Mouse (Mus musculus): ENCODE results near the gene Gpr160. TPM values are rescaled to one million over a fixed set of nuclear protein-coding genes. Genes with fewer than 3 reads are reported as not detected.

The Gpr160 gene
- polyA plus RNA-seq, 1 experiment from 2014 or later = 2.5 TPM

DNA sequence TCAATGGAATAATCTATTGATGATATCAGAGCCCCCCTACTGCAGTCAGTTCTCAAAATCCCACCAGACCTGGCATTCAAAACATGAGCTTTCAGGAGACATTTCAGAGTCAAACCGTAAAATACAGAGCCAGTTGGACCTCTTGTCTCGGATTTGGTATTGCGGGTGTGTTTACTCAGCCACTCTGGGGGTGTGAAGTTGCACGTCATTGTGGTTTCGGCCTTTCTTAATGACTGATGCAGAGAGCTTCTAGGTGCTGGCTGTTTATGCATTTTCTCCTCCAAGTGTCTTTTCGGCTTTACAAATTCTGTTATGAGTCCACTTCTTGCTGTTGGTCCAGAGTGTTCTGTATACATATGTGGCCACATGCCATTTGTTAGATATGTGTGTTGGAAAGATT, 21.0 kb downstream of the Gpr160 start:
- no peak for ATAC-seq (replicated peaks; ENCODE audit: extremely low read depth, insufficient read depth, low FRiP score)
- H3K27me3 ChIP-seq (ENCODE audit: control insufficient read depth, insufficient read depth, low read length) = no peaks in the 10 kb centered on the region
- WGBS = 84% methylated on average over 6 of the region's 6 CpGs
- H3K9me3 ChIP-seq (replicated peaks; ENCODE audit: control insufficient read depth, low read length) = no peaks in the 10 kb centered on the region
- no peak overlapping the region for H3K4me2 ChIP-seq (ENCODE audit: low read depth, low read length)
- H3K27ac ChIP-seq (ENCODE audit: low read length) = no peak overlapping the region
- no peak overlapping the region for H3K9ac ChIP-seq (ENCODE audit: low read length)
- no peak overlapping the region for H3K4me3 ChIP-seq (ENCODE audit: low read length)
- H3K36me3 ChIP-seq (ENCODE audit: control insufficient read depth, insufficient read depth) = no peaks in the 10 kb centered on the region
- no peaks in the 10 kb centered on the region for H3K4me1 ChIP-seq (ENCODE audit: control insufficient read depth, insufficient read depth, low read length)

- H3K36me3 ChIP-seq (ENCODE audit: control insufficient read depth, insufficient read depth) = no peaks in the 10 kb centered on the region
- 85% methylated on average over 3 of the region's 3 CpGs for WGBS
- H3K9ac ChIP-seq (ENCODE audit: low read length) = no peak overlapping the region
- H3K4me3 ChIP-seq (ENCODE audit: low read length) = no peak overlapping the region
- no peak for ATAC-seq (replicated peaks; ENCODE audit: extremely low read depth, insufficient read depth, low FRiP score)
- no peak overlapping the region for H3K4me2 ChIP-seq (ENCODE audit: low read depth, low read length)
- H3K4me1 ChIP-seq (ENCODE audit: control insufficient read depth, insufficient read depth, low read length) = no peaks in the 10 kb centered on the region
- no peaks in the 10 kb centered on the region for H3K9me3 ChIP-seq (replicated peaks; ENCODE audit: control insufficient read depth, low read length)
- H3K27ac ChIP-seq (ENCODE audit: low read length) = no peak overlapping the region
- no peaks in the 10 kb centered on the region for H3K27me3 ChIP-seq (ENCODE audit: control insufficient read depth, insufficient read depth, low read length)
These were observed 31.7 kb downstream of the Gpr160 start for GRCm38 (mm10) chr3:30887449-30887848.

- no peak overlapping the region for H3K4me3 ChIP-seq (ENCODE audit: low read length)
- 32% methylated on average over 1 of the region's 1 CpGs for WGBS
- no peak overlapping the region for H3K27ac ChIP-seq (ENCODE audit: low read length)
- no peak overlapping the region for H3K4me2 ChIP-seq (ENCODE audit: low read depth, low read length)
- H3K36me3 ChIP-seq (ENCODE audit: control insufficient read depth, insufficient read depth) = 0 out of 2 replicates have a peak, but pooled peaks cover under 1% of the 10 kb centered on the region
- H3K9ac ChIP-seq (ENCODE audit: low read length) = no peak overlapping the region
- no peaks in the 10 kb centered on the region for H3K9me3 ChIP-seq (replicated peaks; ENCODE audit: control insufficient read depth, low read length)
- H3K4me1 ChIP-seq (ENCODE audit: control insufficient read depth, insufficient read depth, low read length) = no peaks in the 10 kb centered on the region
- H3K27me3 ChIP-seq (ENCODE audit: control insufficient read depth, insufficient read depth, low read length) = no peaks in the 10 kb centered on the region
- ATAC-seq (replicated peaks; ENCODE audit: extremely low read depth, insufficient read depth, low FRiP score) = no peak
These were observed 33.3 kb downstream of the Gpr160 start for GRCm38 (mm10) chr3:30889014-30889413.

- no peak for ATAC-seq (replicated peaks; ENCODE audit: extremely low read depth, insufficient read depth, low FRiP score)
- H3K9ac ChIP-seq (ENCODE audit: low read length) = no peak overlapping the region
- H3K9me3 ChIP-seq (replicated peaks; ENCODE audit: control insufficient read depth, low read length) = no peaks in the 10 kb centered on the region
- H3K27me3 ChIP-seq (ENCODE audit: control insufficient read depth, insufficient read depth, low read length) = no peaks in the 10 kb centered on the region
- H3K4me3 ChIP-seq (ENCODE audit: low read length) = no peak overlapping the region
- no peak overlapping the region for H3K27ac ChIP-seq (ENCODE audit: low read length)
- no peak overlapping the region for H3K4me2 ChIP-seq (ENCODE audit: low read depth, low read length)
- 0 out of 2 replicates have a peak, but pooled peaks cover 2% of the 10 kb centered on the region for H3K4me1 ChIP-seq (ENCODE audit: control insufficient read depth, insufficient read depth, low read length)
- H3K36me3 ChIP-seq (ENCODE audit: control insufficient read depth, insufficient read depth) = peaks cover 6% of the 10 kb centered on the region
- 75% methylated on average over 5 of the region's 5 CpGs for WGBS
These were observed 41.0 kb downstream of the Gpr160 start for GRCm38 (mm10) chr3:30896721-30897120.

GRCm38 (mm10) chr3:30899407-30899806, 43.7 kb downstream of the Gpr160 start:
- ATAC-seq (replicated peaks; ENCODE audit: extremely low read depth, insufficient read depth, low FRiP score) = no peak
- WGBS = 94% methylated on average over 8 of the region's 8 CpGs
- Histone ChIP-seq H3K27ac (ENCODE audit: low read length) (no peak overlapping the region), H3K4me3 (ENCODE audit: low read length) (no peak overlapping the region), H3K27me3 (ENCODE audit: control insufficient read depth, insufficient read depth, low read length) (no peaks in the 10 kb centered on the region), H3K9ac (ENCODE audit: low read length) (no peak overlapping the region), H3K36me3 (ENCODE audit: control insufficient read depth, insufficient read depth) (peaks cover 14% of the 10 kb centered on the region), H3K4me1 (ENCODE audit: control insufficient read depth, insufficient read depth, low read length) (0 out of 2 replicates have a peak, but pooled peaks cover 2% of the 10 kb centered on the region), H3K9me3 (replicated peaks; ENCODE audit: control insufficient read depth, low read length) (no peaks in the 10 kb centered on the region), H3K4me2 (ENCODE audit: low read depth, low read length) (no peak overlapping the region)

DNA sequence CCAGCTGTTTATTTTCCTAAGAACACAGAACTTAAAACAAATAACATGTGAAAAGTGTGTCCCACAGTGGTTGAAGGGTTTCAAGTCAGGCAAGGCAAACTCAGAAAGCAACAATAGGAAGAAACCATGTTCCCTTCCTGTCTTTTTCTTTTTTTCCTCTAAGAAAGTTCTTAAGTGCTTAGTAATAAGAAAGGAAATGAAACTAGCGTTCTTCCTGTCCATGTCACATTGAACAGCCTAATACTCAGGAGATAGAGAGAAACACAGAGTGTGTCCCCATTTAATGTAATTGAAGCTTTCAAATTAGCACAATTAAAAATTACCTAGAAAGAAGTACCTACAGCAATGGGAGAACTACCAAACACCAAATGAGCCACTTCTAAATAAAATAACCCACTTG, 48.9 kb downstream of the Gpr160 start:
- Histone ChIP-seq H3K4me1 (ENCODE audit: control insufficient read depth, insufficient read depth, low read length) (no peaks in the 10 kb centered on the region), H3K4me3 (ENCODE audit: low read length) (no peak overlapping the region), H3K9me3 (replicated peaks; ENCODE audit: control insufficient read depth, low read length) (no peaks in the 10 kb centered on the region), H3K27me3 (ENCODE audit: control insufficient read depth, insufficient read depth, low read length) (no peaks in the 10 kb centered on the region), H3K36me3 (ENCODE audit: control insufficient read depth, insufficient read depth) (peaks cover 30% of the 10 kb centered on the region), H3K27ac (ENCODE audit: low read length) (no peak overlapping the region), H3K4me2 (ENCODE audit: low read depth, low read length) (no peak overlapping the region), H3K9ac (ENCODE audit: low read length) (no peak overlapping the region)
- 72% methylated on average over 1 of the region's 1 CpGs for WGBS
- ATAC-seq (replicated peaks; ENCODE audit: extremely low read depth, insufficient read depth, low FRiP score) = no peak

- 62% methylated on average over 4 of the region's 4 CpGs for WGBS
- H3K9me3 ChIP-seq (replicated peaks; ENCODE audit: control insufficient read depth, low read length) = peaks cover 4% of the 10 kb centered on the region
- H3K4me3 ChIP-seq (ENCODE audit: low read length) = no peak overlapping the region
- no peak overlapping the region for H3K4me2 ChIP-seq (ENCODE audit: low read depth, low read length)
- peaks cover 51% of the 10 kb centered on the region for H3K36me3 ChIP-seq (ENCODE audit: control insufficient read depth, insufficient read depth)
- H3K4me1 ChIP-seq (ENCODE audit: control insufficient read depth, insufficient read depth, low read length) = no peaks in the 10 kb centered on the region
- no peaks in the 10 kb centered on the region for H3K27me3 ChIP-seq (ENCODE audit: control insufficient read depth, insufficient read depth, low read length)
- no peak overlapping the region for H3K9ac ChIP-seq (ENCODE audit: low read length)
- no peak for ATAC-seq (replicated peaks; ENCODE audit: extremely low read depth, insufficient read depth, low FRiP score)
- H3K27ac ChIP-seq (ENCODE audit: low read length) = no peak overlapping the region
These were observed 61.4 kb downstream of the Gpr160 start for GRCm38 (mm10) chr3:30917160-30917559.

DNA sequence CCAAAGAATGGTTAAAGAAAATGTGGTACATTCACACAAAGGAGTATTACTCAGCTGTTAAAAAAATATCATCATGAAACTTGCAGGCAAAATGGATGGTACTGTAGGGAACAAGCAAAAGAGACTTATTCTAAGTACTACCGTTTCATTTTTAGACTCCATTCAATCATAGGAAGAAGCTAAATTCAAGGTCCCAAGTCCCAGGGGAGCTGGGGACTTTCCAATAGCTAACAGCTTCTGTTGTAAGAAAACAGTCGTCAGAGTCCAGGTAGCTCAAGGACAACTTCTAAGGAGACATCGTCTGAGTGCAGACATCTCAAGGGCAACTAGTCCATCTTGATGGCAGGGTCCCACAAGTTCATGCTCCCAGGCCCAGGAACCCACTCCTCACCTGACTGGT, 71.9 kb downstream of the Gpr160 start:
- no peaks in the 10 kb centered on the region for H3K4me1 ChIP-seq (ENCODE audit: control insufficient read depth, insufficient read depth, low read length)
- WGBS = 92% methylated on average over 3 of the region's 3 CpGs
- no peak for ATAC-seq (replicated peaks; ENCODE audit: extremely low read depth, insufficient read depth, low FRiP score)
- no peak overlapping the region for H3K27ac ChIP-seq (ENCODE audit: low read length)
- no peaks in the 10 kb centered on the region for H3K9me3 ChIP-seq (replicated peaks; ENCODE audit: control insufficient read depth, low read length)
- no peaks in the 10 kb centered on the region for H3K27me3 ChIP-seq (ENCODE audit: control insufficient read depth, insufficient read depth, low read length)
- H3K4me2 ChIP-seq (ENCODE audit: low read depth, low read length) = no peak overlapping the region
- no peak overlapping the region for H3K4me3 ChIP-seq (ENCODE audit: low read length)
- H3K36me3 ChIP-seq (ENCODE audit: control insufficient read depth, insufficient read depth) = peaks cover 22% of the 10 kb centered on the region
- H3K9ac ChIP-seq (ENCODE audit: low read length) = no peak overlapping the region

DNA sequence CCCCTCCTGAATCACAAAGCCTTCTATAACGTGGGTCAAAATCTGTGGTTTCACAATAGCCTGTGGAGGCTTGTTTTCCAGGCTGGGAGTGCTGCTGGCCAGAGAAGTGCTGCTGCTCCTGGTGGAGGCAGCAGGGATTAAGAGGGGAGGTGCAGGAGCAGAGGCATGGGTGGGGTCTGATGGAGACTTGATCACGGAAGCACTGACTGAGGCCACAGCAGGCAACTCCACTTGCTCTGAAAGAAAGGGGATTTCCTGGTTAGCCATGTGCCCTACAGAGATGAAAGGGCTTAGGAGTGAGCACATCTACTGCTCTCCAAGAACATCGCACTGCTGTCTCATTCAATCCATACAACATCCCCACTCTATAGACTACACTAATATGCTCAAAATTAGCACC, 74.1 kb downstream of the Gpr160 start:
- peak; percentile 32; the same call in 1 of the 2 replicates for ATAC-seq (replicated peaks; ENCODE audit: extremely low read depth, insufficient read depth, low FRiP score)
- no peaks in the 10 kb centered on the region for H3K27me3 ChIP-seq (ENCODE audit: control insufficient read depth, insufficient read depth, low read length)
- H3K4me2 ChIP-seq (ENCODE audit: low read depth, low read length) = no peak overlapping the region
- H3K4me3 ChIP-seq (ENCODE audit: low read length) = no peak overlapping the region
- no peaks in the 10 kb centered on the region for H3K4me1 ChIP-seq (ENCODE audit: control insufficient read depth, insufficient read depth, low read length)
- H3K36me3 ChIP-seq (ENCODE audit: control insufficient read depth, insufficient read depth) = peaks cover 22% of the 10 kb centered on the region
- no peak overlapping the region for H3K27ac ChIP-seq (ENCODE audit: low read length)
- H3K9me3 ChIP-seq (replicated peaks; ENCODE audit: control insufficient read depth, low read length) = no peaks in the 10 kb centered on the region
- no peak overlapping the region for H3K9ac ChIP-seq (ENCODE audit: low read length)
- WGBS = 61% methylated on average over 3 of the region's 3 CpGs

DNA sequence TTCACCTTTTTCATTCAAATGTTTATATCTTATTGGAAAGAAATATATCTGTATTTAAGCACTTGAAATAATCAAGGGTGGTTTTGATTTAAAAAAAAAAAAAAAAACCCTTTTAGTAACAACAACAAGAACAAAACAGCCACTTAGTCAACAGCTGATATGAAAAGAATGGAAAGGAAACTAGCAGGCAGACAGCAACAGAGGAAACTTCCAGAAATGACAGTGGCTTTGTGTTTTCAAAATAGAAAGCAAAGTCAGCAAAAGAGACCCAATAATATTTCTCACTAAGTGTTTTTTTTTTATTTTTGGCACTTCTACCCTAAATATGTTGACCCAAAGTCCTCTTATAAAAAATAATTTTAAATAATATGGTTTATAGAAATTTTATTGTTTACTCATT, 78.6 kb downstream of the Gpr160 start:
- Histone ChIP-seq H3K27me3 (ENCODE audit: control insufficient read depth, insufficient read depth, low read length) (no peaks in the 10 kb centered on the region), H3K36me3 (ENCODE audit: control insufficient read depth, insufficient read depth) (peaks cover 26% of the 10 kb centered on the region), H3K27ac (ENCODE audit: low read length) (no peak overlapping the region), H3K9ac (ENCODE audit: low read length) (no peak overlapping the region), H3K4me2 (ENCODE audit: low read depth, low read length) (no peak overlapping the region), H3K9me3 (replicated peaks; ENCODE audit: control insufficient read depth, low read length) (no peaks in the 10 kb centered on the region), H3K4me1 (ENCODE audit: control insufficient read depth, insufficient read depth, low read length) (no peaks in the 10 kb centered on the region), H3K4me3 (ENCODE audit: low read length) (no peak overlapping the region)
- ATAC-seq (replicated peaks; ENCODE audit: extremely low read depth, insufficient read depth, low FRiP score) = no peak
